ENCODE assay signal across 10 mouse cellular contexts in genomic region chr9:109195875-109196274, GRCm38 (mm10). TPM values are rescaled to one million over a fixed set of nuclear protein-coding genes. Genes with fewer than 3 reads are reported as not detected.
DNase-seq lines count a peak whose midpoint lies in the region; TF ChIP-seq lines count a peak whose summit lies in the region.
"Not testable (repeated sequence)": the region's sequence is repeated elsewhere in the genome, so short reads cannot be mapped to it uniquely, and the experiment has no call there.
"Had no signal": no experiment of that assay in that cellular context is flagged by ENCODE, and none has a peak within 500 bp of the region (broad histone marks: within the 10 kb centered on the region; RNA-seq: fewer than 3 reads in every experiment).

Gene Fbxw13, minus strand, starts transcription at chr9:109195975.

- H3K27me3 ChIP-seq in spleen, adult 2 months (ENCODE audit: control insufficient read depth, insufficient read depth, low read length); splenic B cell, adult 2 months (ENCODE audit: control insufficient read depth, insufficient read depth, low read length, poor library complexity, severe bottlenecking): not testable (repeated sequence)

- not testable (repeated sequence) for H3K36me3 ChIP-seq in spleen, adult 2 months (ENCODE audit: control insufficient read depth, insufficient read depth, low read length); splenic B cell, adult 2 months (ENCODE audit: control insufficient read depth, insufficient read depth, low read length, poor library complexity, severe bottlenecking)

- not testable (repeated sequence) for DNase-seq in spleen, adult 2 months (ENCODE audit: low read depth in 1 of 2, low spot score in 2 of 2)
- peak; percentile 34 for DNase-seq in splenic B cell, adult 2 months (ENCODE audit: low read depth, low spot score)

- H3K27ac ChIP-seq in spleen, adult 2 months (ENCODE audit: insufficient read depth, low read length), result peak within 1 kb of the TSS; percentile 61

- not testable (repeated sequence) for H3K4me3 ChIP-seq in spleen, adult 2 months (ENCODE audit: extremely low read depth, insufficient read depth, insufficient read length)

- H3K4me1 ChIP-seq in spleen, adult 2 months (ENCODE audit: control insufficient read depth, insufficient read depth, insufficient read length), result peaks cover 18% of the 10 kb centered on the region; the same call in 1 of the 2 replicates

- not testable (repeated sequence) for TF ChIP-seq CTCF in spleen, adult 2 months (IDR thresholded peaks at IDR 0.05; ENCODE audit: extremely low read depth, insufficient read depth, insufficient read length, insufficient replicate concordance)

- 75% methylated on average over 3 of the region's 3 CpGs for WGBS in spleen, adult 2 months

- not testable (repeated sequence) for TF ChIP-seq POLR2A in spleen, adult 2 months (IDR thresholded peaks at IDR 0.05; ENCODE audit: low read depth, low read length)

RNA-seq across cellular contexts. Expression of gene Fbxw13, which starts in this region (rescaled TPM):
- 0.37 TPM in 1 of 2 replicates, not detected in the other for polyA plus RNA-seq in spleen, adult 2 months (2012; rRNA removed)
- polyA plus RNA-seq: activated CD4-positive, CD25-positive, alpha-beta regulatory T cell, adult 4 months; adrenal gland, adult 2 months; brain, embryonic 14.5 days; C2C12; CD4-positive, CD25-positive, alpha-beta regulatory T cell, adult 4 months; cerebellum, adult 2 months; G1E; Patski had no signal
